Mouse (Mus musculus) embryo, embryonic 10 days (tissue): ENCODE data around the gene Dmrt1.

ENCODE experiments used
- DNase-seq: peaks from one replicate; pipeline ENCODE4 v3.0.0-alpha.2; 2015; ENCODE audit warnings: low spot score

Gene Dmrt1

DNA sequence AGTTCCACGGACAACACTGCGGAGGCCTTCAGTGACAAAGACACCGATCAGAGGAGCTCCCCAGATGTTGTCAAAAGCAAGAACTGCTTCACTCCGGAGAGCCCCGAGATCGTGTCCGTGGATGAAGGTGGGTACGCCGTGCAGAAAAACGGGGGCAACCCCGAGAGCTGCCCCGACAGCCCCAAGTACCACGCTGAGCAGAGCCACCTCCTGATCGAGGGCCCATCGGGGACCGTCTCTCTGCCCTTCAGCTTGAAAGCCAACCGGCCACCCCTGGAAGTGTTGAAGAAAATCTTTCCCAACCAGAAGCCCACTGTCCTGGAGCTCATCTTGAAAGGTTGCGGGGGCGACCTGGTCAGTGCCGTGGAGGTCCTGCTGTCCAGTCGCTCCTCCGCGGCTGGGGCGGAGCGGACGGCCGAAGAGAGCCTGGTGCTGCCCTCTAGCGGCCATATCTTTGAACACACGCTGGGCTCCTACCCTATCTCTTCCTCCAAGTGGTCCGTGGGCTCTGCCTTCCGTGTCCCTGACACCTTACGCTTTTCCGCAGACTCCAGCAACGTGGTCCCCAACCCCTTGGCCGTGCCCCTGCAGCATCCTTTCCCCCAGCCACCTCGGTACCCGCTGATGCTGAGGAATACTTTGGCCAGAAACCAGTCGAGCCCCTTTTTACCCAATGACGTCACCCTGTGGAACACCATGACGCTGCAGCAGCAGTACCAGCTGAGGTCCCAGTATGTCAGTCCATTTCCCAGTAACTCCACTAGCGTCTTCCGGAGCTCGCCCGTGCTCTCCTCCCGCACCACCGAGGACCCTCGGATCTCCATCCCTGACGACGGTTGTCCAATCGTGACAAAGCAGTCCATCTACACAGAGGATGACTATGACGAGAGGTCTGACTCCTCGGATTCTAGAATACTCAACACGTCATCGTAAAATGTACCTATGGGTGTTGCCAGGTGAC lies 117.2 kb downstream of the Dmrt1 start:
- DNase-seq: peak; percentile 84

DNA sequence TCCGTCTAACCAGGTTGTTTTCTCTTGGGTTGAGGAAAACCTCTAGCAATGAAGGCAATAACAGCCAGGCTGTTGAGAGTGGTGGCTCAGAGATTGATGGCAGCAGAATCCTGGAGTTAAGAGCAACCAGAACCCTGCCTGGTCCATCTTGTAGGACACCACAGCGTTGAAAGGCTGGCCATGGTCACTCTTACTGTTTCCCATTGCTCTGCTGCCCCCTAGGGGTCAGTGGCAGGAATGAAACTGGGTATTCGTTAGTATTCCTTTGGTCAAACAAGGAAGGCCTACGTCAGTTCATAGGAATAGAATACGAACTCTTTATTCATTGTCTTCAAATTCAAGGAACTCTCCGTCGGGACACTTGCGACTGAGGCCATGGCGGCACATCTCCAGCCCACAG lies 123.1 kb downstream of the Dmrt1 start:
- DNase-seq: peak; percentile 90

DNA sequence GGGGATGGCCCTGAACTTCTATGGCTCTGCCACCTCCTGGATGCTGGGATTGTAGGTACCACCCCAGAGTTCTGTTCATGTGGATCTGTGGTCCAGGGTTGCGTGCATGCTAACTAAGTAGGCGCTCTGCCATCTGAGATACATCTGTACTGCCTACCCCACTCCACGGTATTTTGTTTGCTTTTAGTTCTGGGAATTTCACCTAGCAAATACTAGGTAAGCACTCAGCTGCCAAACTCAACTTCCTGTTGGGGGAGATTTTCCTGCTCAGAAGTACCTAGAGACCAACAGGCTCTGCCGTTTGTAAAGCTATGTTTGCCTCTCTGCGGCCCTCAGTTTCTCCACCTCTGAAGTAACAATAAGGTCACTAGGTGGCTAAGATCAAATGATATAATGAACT lies 129.7 kb downstream of the Dmrt1 start:
- no peak for DNase-seq

DNA sequence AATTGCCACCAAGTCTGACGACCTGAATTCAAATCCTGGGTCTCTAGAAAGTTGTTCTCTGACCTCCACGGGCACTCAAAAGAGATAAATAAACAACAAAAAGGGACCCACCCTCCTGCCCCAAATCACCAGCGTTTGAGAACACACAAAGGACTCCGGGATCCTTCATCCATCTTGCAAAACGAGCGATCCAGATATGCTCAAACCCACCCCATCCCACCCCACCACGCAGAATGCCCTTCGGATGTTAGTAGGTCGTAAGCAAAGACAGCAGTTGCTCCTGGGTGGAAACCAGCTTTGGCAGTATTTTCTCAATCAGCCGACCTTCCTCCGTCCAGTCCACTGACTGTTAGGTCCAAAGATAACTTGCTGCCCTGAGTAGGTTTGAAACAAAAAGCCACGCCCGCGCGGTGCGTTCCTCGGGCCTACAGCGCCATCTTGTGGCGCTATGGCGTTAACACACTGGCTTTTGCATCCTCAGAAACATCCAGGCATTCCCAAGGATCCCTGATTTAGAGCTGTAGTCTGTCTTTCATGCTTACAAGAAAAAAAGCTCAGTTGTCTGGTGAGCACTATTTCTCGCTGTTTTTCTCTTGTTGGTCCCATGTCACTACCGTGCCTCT lies 130.3 kb downstream of the Dmrt1 start:
- DNase-seq: peak; percentile 89

DNA sequence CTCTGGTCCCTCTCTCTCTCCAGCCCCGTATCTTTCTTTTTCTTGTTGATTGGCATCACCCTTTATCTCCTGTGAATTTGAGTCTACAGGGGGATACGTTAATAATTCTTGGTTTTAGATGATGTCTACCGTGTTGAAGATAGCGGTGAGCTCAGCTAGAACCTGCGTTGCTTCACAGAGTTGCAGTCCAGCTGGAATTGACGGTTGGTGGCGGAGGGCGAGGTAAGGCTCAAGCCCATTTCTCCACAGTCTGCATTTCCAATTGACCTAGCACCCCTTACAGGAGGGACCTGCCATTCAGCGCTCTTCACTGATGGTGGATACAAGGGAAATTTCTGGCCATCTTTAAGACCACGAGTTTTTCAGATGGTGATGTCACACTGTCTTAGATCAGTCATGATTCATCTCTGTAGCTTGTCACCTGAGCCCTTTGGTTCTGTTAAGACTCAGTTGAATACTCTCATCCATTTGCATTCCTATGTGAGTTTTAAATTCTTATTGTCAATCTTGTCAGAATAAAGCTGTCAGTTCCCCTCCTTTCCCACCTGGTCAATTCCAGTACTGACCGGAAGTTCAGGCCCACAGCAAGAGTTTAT lies 133.4 kb downstream of the Dmrt1 start:
- DNase-seq: no peak

DNA sequence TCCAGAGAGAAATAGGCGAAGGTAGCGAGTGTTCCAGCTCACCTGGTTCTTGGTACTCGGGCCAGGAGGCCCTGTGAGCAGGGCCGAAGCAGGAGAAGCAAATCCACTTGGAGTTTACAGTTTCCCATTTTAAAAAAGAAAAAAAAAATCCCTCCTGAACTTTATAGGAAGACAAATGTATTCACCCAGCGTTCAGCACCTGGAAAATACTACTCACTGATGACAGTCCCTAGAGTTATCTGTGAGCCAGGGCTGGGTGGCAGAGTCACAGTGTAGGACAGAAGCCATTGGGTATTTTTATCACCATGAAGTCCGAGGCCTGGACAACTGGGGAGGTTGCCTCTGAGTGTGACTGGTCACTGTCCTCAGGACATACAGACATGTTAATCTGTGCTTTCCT lies 136.4 kb downstream of the Dmrt1 start:
- DNase-seq: no peak

DNA sequence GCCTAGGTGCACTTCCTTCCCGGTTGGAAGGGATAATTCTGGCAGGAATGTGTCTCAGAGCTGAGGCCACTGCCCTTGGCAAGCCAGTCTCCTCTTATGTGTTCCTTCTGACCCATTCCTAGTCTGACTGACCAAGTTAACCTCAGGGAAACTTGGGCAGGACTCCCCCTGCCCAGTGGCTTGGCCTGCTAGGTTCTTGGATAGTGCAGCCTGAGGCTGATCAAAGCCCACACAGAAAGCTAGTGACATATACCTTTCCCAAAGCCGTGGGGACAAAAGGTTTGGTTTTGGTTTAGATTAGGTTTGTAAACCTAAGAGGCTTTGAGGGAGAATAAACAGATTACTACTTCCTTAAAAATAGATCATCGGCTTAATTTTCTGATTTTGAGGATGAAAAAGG lies 141.7 kb downstream of the Dmrt1 start:
- DNase-seq: no peak

DNA sequence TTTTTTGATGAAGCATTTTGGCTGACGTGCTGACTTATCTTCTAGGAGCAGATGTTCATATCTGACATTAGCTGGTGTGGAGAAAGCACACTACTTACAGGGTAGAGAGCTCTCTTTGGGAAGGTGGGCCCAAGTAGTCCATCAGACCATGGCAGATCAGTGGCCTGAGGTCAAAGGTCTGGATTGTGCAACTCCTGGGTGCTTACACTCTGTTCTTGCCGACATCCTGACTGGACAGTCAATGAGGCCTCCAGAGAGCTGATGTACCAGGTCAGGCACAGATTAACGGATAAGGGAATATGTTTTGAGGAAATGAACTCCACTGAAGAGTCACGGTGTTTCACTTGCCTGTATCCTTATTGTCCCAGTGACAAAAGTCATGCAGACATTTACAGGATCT lies 143.3 kb downstream of the Dmrt1 start:
- DNase-seq: no peak

DNA sequence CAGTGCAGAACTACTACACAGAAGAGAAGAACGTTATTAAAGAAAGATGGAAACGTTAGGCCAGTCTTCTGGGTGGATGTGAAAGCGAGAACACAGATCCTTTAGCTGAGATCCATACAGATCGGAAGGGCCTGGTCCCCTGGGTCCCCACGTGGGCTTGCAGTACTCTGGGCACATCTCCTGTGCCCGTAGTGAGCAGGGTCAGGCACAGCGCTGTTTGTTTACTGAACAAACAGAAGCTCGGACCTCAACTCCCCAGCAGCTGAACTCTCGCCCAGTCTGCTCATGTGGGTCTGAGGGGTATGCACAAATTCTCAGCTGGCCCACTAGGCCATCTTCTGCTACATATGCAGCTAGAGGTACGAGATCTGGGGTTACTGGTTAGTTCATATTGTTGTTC lies 145.1 kb downstream of the Dmrt1 start:
- no peak for DNase-seq

DNA sequence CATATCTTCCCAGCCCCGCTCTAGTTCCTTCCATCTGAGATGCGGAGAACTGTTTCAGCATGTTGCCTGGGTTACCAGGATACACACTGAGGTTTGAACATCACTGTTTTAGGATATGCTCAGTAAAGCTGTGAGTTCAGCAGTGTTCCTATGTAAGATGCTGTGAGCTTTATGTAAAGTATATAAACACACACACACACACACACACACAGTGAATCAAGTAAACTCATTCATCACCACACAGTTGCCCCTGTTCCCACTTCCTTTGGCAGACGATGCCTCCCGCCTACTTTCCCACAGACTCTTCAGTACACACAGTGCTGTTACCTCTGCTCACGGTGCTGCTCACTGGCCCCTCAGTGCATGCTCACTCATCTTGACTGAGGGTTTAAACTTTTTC lies 147.1 kb downstream of the Dmrt1 start:
- DNase-seq: no peak
